8 mouse cellular contexts compared by ENCODE assay signal in genomic region chr10:111509103-111509784, GRCm38 (mm10). TPM values are rescaled to one million over a fixed set of nuclear protein-coding genes. Genes with fewer than 3 reads are reported as not detected.
DNase-seq lines count a peak whose midpoint lies in the region; ATAC-seq and TF ChIP-seq lines count a peak whose summit lies in the region.
"Had no signal": no experiment of that assay in that cellular context is flagged by ENCODE, and none has a peak within 500 bp of the region (broad histone marks: within the 10 kb centered on the region; RNA-seq: fewer than 3 reads in every experiment).

No protein-coding gene starts in this region.

- no peak for ATAC-seq in lung, embryonic 15.5 days (ENCODE audit: borderline replicate concordance, extremely low read depth, low FRiP score, low TSS enrichment)
- no peak for ATAC-seq in embryonic facial prominence, embryonic 15.5 days (ENCODE audit: insufficient number of reproducible peaks, low FRiP score, low TSS enrichment, low read depth)
- ATAC-seq in intestine, postnatal 0 days = no peak
- ATAC-seq in neural tube, embryonic 14.5 days (ENCODE audit: low read depth) = no peak
- ATAC-seq in CD4-positive, CD25-positive, alpha-beta regulatory T cell, adult 4 months = no peak

- TF ChIP-seq CTCF in intestine, postnatal 0 days (IDR thresholded peaks at IDR 0.05; ENCODE audit: low read depth) = no peak

- no peaks in the 10 kb centered on the region for H3K9me3 ChIP-seq in lung, embryonic 15.5 days
- no peaks in the 10 kb centered on the region for H3K9me3 ChIP-seq in embryonic facial prominence, embryonic 15.5 days (replicated peaks)
- no peaks in the 10 kb centered on the region for H3K9me3 ChIP-seq in intestine, postnatal 0 days (ENCODE audit: control insufficient read depth)
- H3K9me3 ChIP-seq in neural tube, embryonic 14.5 days (ENCODE audit: control insufficient read depth, low read length) = no peaks in the 10 kb centered on the region

- H3K9ac ChIP-seq in lung, embryonic 15.5 days = peak overlapping the region; percentile 78
- no peak overlapping the region for H3K9ac ChIP-seq in embryonic facial prominence, embryonic 15.5 days
- no peak overlapping the region; the same call in 1 of the 2 replicates for H3K9ac ChIP-seq in intestine, postnatal 0 days (ENCODE audit: low read depth, low read length)
- peak overlapping the region; percentile 93; the same call in 1 of the 2 replicates for H3K9ac ChIP-seq in neural tube, embryonic 14.5 days (replicated peaks; ENCODE audit: low read depth, low read length)

- H3K27ac ChIP-seq in lung, embryonic 15.5 days = peak overlapping the region; percentile 94
- H3K27ac ChIP-seq in embryonic facial prominence, embryonic 15.5 days (replicated peaks) = no peak overlapping the region
- H3K27ac ChIP-seq in intestine, postnatal 0 days (ENCODE audit: low read depth, low read length) = no peak overlapping the region
- peak overlapping the region; percentile 66 for H3K27ac ChIP-seq in neural tube, embryonic 14.5 days (ENCODE audit: low read depth, low read length)

- WGBS in lung, embryonic 15.5 days = 12% methylated on average over 8 of the region's 8 CpGs
- WGBS in embryonic facial prominence, embryonic 15.5 days = 31% methylated on average over 8 of the region's 8 CpGs
- WGBS in intestine, postnatal 0 days = 25% methylated on average over 8 of the region's 8 CpGs
- WGBS in neural tube, embryonic 14.5 days = 38% methylated on average over 8 of the region's 8 CpGs

- H3K4me2 ChIP-seq in lung, embryonic 15.5 days = peak overlapping the region; percentile 69
- peak overlapping the region; percentile 92 for H3K4me2 ChIP-seq in embryonic facial prominence, embryonic 15.5 days (replicated peaks)
- H3K4me2 ChIP-seq in intestine, postnatal 0 days (replicated peaks; ENCODE audit: low read depth) = peak overlapping the region; percentile 81
- H3K4me2 ChIP-seq in neural tube, embryonic 14.5 days (ENCODE audit: low read depth, low read length) = peak overlapping the region; percentile 85

- H3K36me3 ChIP-seq in lung, embryonic 15.5 days = no peaks in the 10 kb centered on the region
- H3K36me3 ChIP-seq in embryonic facial prominence, embryonic 15.5 days = no peaks in the 10 kb centered on the region
- no peaks in the 10 kb centered on the region for H3K36me3 ChIP-seq in intestine, postnatal 0 days (ENCODE audit: control insufficient read depth, insufficient read depth)
- H3K36me3 ChIP-seq in neural tube, embryonic 14.5 days (ENCODE audit: control insufficient read depth, insufficient read depth, low read length) = no peaks in the 10 kb centered on the region

- H3K4me1 ChIP-seq in lung, embryonic 15.5 days = peaks cover 43% of the 10 kb centered on the region
- 0 out of 2 replicates have a peak, but pooled peaks cover 15% of the 10 kb centered on the region for H3K4me1 ChIP-seq in embryonic facial prominence, embryonic 15.5 days
- no peaks in the 10 kb centered on the region; the same call in 1 of the 2 replicates for H3K4me1 ChIP-seq in intestine, postnatal 0 days (replicated peaks; ENCODE audit: control insufficient read depth, insufficient read depth, low read length)
- H3K4me1 ChIP-seq in neural tube, embryonic 14.5 days (ENCODE audit: control insufficient read depth, insufficient read depth, low read length) = peaks cover 5% of the 10 kb centered on the region; the same call in 1 of the 2 replicates

- H3K4me3 ChIP-seq in lung, embryonic 15.5 days = peak overlapping the region; percentile 65
- H3K4me3 ChIP-seq in embryonic facial prominence, embryonic 15.5 days (replicated peaks) = peak overlapping the region; percentile 82
- peak overlapping the region; percentile 83 for H3K4me3 ChIP-seq in intestine, postnatal 0 days (ENCODE audit: low read depth, low read length)
- peak overlapping the region; percentile 62 for H3K4me3 ChIP-seq in neural tube, embryonic 14.5 days (ENCODE audit: low read depth, low read length)

- DNase-seq in lung, postnatal 14 days = no peak
- DNase-seq in layer of hippocampus, postnatal 25 days (ENCODE audit: extremely low spot score in 1 of 2, low spot score in 1 of 2) = no peak
- DNase-seq: adrenal gland, postnatal 25 days had no signal

- H3K27me3 ChIP-seq in lung, embryonic 15.5 days = no peaks in the 10 kb centered on the region
- no peaks in the 10 kb centered on the region for H3K27me3 ChIP-seq in embryonic facial prominence, embryonic 15.5 days
- no peaks in the 10 kb centered on the region for H3K27me3 ChIP-seq in intestine, postnatal 0 days (replicated peaks; ENCODE audit: control insufficient read depth, insufficient read depth, low read length)
- H3K27me3 ChIP-seq in neural tube, embryonic 14.5 days (ENCODE audit: control insufficient read depth, insufficient read depth, low read length) = no peaks in the 10 kb centered on the region

RNA-seq across cellular contexts. Expression of gene Phlda1, which starts 3.2 kb away (rescaled TPM):
- 113 and 116 TPM in 2 replicates for polyA plus RNA-seq in lung, embryonic 15.5 days (2015; fragmentation: Nextera tagmentation; extraction: Ambion mirVana)
- 38.3 and 43.4 TPM in 2 replicates for polyA plus RNA-seq in embryonic facial prominence, embryonic 15.5 days (2015; fragmentation: Nextera tagmentation; extraction: Ambion mirVana)
- 21.0 and 21.4 TPM in 2 replicates for polyA plus RNA-seq in intestine, postnatal 0 days (2015; fragmentation: Nextera tagmentation; extraction: Ambion mirVana)
- polyA plus RNA-seq in neural tube, embryonic 14.5 days (2014; fragmentation: Nextera tagmentation; extraction: Ambion mirVana) = 58.0 and 87.7 TPM in 2 replicates
- 1 to 10 TPM; 5.8 to 9.9 TPM for polyA plus RNA-seq in CD4-positive, CD25-positive, alpha-beta regulatory T cell, adult 4 months (2017; shearing (Covaris generic))
- total RNA-seq in layer of hippocampus, postnatal 25 days (2021) = 10 to 100 TPM; 19.6 to 22.3 TPM

RNA-seq across cellular contexts. Expression of gene Nap1l1, which starts 36.2 kb away (rescaled TPM):
- 252 and 267 TPM in 2 replicates for polyA plus RNA-seq in lung, embryonic 15.5 days (2015; fragmentation: Nextera tagmentation; extraction: Ambion mirVana)
- polyA plus RNA-seq in embryonic facial prominence, embryonic 15.5 days (2015; fragmentation: Nextera tagmentation; extraction: Ambion mirVana) = 192 and 198 TPM in 2 replicates
- polyA plus RNA-seq in intestine, postnatal 0 days (2015; fragmentation: Nextera tagmentation; extraction: Ambion mirVana) = 62.1 and 64.2 TPM in 2 replicates
- polyA plus RNA-seq in neural tube, embryonic 14.5 days (2014; fragmentation: Nextera tagmentation; extraction: Ambion mirVana) = 165 and 191 TPM in 2 replicates
- polyA plus RNA-seq in CD4-positive, CD25-positive, alpha-beta regulatory T cell, adult 4 months (2017; shearing (Covaris generic)) = 100 to 1,000 TPM; 105 to 108 TPM
- 100 to 1,000 TPM; 146 to 162 TPM for total RNA-seq in layer of hippocampus, postnatal 25 days (2021)

Comparison
In these comparisons a context has a peak if more than half of its experiments do, and no peak if none do; other contexts are left out.
1. H3K27ac ChIP-seq: peak in lung, embryonic 15.5 days (single experiment) and neural tube, embryonic 14.5 days (single experiment); none in embryonic facial prominence, embryonic 15.5 days (single experiment) and intestine, postnatal 0 days (single experiment).
2. H3K9ac ChIP-seq: peak in lung, embryonic 15.5 days (single experiment) and neural tube, embryonic 14.5 days (single experiment); none in embryonic facial prominence, embryonic 15.5 days (single experiment) and intestine, postnatal 0 days (single experiment).
3. Peak in every context shown above with its lines, with median percentiles within 50 percentile points of each other: H3K4me2 ChIP-seq and H3K4me3 ChIP-seq.